Mouse (Mus musculus) right cerebral cortex, postnatal 14 days (tissue): ENCODE measurements around the gene Ptp4a2.

Source experiments
- DNase-seq: peaks from one replicate; pipeline ENCODE4 v3.0.0; 2022

Gene Ptp4a2

GRCm38 (mm10) chr4:129803368-129803767 lies 7.7 kb upstream of the Ptp4a2 start:
- no peak for DNase-seq

- DNase-seq: no peak
Observed at GRCm38 (mm10) chr4:129805059-129805458, 6.0 kb upstream of the Ptp4a2 start.

DNA sequence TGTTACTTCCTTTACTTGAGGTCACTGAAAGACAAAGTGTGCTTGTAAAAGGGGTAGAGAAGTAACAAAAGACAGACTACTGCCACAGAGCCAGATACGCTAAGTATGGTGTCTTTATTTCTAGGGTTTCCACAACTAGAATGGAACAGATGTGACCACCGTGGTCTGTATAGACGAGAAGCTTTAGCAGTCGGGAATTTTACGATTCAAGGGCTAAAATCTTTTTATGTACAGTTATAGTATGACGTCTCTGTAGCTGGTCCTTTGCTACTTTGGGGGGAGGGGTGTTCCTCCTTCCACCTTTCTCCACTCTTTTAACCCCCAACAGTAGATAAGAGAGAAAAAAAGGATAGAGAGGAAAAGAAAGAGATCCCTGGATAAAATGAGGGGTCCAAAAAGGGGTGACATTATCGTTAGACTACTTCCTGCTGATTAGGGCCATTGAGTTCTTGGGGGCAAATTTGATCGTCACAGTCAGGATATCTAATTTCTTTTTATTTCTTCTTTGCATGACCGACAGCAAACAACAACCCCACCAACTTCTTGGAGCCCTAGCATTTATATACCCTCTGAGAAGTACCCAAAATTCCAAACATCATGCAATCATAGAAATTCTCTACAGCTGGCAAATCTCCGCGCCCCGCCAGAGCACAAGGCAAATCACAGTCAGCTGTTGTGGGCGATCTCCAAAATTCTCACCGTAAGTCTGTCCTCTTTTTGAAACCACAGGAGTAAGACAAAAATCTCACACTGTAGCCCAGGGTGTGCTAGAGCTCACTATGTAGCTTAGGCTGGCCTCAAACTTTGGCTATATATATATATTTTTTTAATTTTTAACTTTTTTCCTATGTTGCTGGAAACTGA lies 818 bp downstream of the Ptp4a2 start:
- DNase-seq: no peak

GRCm38 (mm10) chr4:129817591-129817990 lies 6.6 kb downstream of the Ptp4a2 start:
- no peak for DNase-seq

DNA sequence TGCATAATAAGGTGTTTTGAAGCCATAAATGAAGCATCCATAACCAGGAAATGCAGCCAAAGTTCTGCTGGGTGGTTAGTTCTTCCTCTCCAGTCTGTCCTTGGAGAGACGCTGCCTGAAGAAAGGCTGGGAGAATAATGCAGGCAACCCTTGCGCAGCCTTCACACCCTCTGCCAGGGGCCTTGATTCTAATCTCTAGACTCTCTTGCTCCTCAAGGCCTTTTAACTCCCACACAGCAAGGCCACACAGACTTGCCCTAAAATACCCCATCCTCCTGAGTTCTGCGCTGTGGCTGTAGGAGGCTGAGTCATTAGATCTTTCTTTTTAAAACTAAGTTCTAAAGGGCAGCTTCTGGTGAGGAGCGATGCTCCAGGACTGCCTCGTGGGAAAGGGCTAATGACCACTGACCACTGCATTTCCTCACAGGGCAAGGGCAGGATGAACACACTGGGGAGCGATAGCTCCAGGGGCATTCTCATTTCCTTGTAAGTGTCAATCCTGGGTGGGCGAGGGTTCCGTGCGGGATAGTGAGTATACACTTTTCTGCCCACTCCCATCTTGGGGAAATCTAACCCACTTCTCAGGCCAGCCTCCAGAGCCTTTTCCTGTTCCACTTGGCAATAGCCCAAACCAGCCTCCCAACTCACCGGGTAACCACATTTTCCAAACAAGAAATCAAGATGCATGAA lies 7.6 kb downstream of the Ptp4a2 start:
- no peak for DNase-seq

DNA sequence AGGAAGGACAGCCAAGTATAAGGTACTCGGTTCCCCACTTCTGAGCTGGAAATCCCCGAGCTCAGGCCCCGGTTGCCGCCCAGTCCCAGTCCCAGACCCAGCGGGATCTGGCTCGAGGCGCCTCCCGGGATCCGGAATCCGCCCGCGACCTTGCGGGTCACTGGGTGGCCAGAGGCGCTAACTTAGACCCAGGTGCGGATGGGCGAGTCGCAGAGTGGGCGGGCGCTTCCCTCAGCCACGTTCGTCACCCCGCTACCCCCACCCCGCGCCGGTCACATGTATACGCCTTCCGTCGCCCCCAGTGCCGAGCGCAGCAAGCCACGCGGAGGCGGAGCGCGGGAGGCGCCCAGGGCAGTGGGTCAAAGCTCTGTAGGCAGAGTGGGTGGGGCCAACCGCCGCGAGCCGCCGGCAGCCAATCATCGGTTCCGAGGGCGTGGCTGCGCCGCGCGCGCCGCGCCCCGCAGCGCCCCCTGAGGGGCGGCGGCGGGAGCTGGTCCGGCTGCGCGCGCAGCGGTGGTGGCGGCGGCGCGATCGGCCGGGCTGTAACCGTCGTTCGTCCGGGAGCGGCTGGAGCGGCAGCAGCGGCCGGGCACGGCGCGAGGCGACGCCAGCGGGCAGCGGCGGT lies 8.8 kb downstream of the Ptp4a2 start:
- peak; percentile 91 for DNase-seq

DNA sequence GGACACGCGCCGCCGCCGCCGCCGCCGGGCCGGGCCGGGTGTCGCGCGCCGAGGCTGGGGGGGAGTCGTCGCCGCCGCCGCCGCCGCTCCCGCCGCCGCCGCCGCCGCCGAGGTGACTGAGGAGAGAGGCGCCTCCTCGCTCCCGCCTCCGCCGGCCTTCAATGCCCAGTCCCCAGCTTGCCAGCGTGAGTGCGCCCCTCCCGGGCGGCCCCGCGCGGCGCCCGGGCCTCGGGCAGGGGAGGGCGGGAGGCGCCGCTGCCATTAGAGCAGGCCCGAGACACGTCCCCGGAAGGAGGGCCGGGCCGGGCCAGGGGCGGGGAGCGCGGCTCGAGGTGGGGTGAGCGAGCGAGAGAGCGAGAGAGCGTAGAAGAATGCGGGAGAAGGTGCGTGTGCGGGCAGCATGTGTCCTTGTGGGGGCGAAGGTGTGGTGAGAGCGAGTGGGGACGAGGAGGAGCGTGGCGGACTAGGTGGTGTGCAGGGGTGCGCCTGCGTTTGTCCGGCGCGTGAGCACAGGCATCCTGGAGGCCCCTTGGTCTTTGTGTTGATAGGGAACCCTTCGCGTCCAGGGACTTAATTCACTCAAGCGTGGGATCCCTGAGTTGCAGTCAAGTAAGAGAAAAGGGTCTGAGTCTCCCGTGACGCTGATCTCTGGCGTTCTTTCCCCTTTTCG lies 9.5 kb downstream of the Ptp4a2 start:
- peak; percentile 57 for DNase-seq

DNA sequence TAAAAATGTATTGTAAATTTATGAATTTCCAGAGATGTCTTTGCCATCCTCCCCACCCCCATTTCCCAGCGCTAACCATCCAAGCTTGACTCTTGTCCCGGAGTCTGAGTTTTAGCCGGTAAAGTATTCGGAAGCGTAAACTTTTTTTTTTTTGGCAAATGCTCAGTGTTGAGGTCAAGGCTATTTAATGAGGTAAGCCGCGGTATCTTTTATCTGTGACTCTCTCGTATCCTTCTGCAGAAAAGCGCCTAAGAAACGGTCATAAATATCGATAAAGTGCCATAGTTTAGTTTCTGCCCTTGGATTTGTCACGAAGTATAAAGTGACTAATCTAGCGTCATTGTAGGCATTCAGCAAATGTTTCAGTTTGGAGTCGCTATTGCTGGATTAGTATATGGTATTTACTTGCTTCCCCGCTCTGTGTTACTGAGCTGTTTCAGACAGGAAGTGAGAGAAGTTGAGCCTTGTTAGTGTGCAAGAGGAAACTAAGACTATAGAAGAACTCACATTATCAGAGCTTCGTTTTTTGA lies 10.1 kb downstream of the Ptp4a2 start:
- no peak for DNase-seq

- no peak for DNase-seq
Observed at GRCm38 (mm10) chr4:129822324-129822723, 11.3 kb downstream of the Ptp4a2 start.

GRCm38 (mm10) chr4:129823216-129823810 lies 12.3 kb downstream of the Ptp4a2 start:
- DNase-seq: no peak

DNA sequence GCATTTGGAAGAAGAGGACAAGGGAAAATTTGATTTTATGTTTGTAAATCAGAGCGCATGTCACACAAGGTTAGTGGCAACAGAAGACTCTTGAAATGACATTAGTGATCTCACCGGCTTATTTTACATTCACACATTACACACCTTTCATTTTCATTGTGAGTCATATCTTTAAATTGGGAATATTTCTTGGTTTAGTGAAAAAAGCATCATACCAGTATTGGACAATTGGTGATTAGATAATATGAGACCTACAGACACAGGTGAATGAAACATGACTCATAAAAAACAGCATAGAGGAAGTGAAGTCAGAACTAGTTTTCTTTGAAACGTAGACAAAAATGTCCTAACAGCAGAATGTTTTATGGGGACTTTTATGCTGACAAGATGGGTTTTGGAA lies 16.6 kb downstream of the Ptp4a2 start:
- no peak for DNase-seq

- DNase-seq: no peak
Observed at GRCm38 (mm10) chr4:129828081-129828480, 17.1 kb downstream of the Ptp4a2 start.

DNA sequence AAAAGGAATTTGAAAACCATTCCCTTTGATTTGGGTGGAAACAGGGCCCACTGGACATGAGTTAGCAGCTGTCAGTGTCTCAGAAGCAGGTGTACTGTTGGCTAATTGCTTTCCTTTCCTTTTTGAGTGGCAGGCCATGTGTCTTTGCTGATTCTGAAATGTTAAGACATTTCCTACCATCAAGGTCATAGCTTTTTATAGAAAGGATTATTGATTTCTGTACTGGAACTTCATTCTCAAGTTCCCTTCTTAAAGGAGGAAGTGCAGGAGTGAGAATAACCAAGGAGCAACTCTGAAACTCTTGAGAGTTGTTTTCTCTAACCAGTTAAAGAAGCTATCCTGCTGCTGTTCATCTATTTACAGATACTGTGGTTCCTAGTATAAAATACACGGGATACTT lies 18.8 kb downstream of the Ptp4a2 start:
- DNase-seq: no peak

GRCm38 (mm10) chr4:129830343-129830944 lies 19.4 kb downstream of the Ptp4a2 start:
- DNase-seq: no peak

GRCm38 (mm10) chr4:129834581-129834980 lies 23.6 kb downstream of the Ptp4a2 start:
- DNase-seq: no peak

GRCm38 (mm10) chr4:129835296-129835695 lies 24.3 kb downstream of the Ptp4a2 start:
- DNase-seq: no peak

- DNase-seq: no peak
Observed at GRCm38 (mm10) chr4:129839866-129840555, 29.0 kb downstream of the Ptp4a2 start.

GRCm38 (mm10) chr4:129846823-129847222 lies 35.8 kb downstream of the Ptp4a2 start:
- DNase-seq: no peak

- DNase-seq: no peak
Observed at GRCm38 (mm10) chr4:129850491-129850890, 39.5 kb downstream of the Ptp4a2 start.

- no peak for DNase-seq
Observed at GRCm38 (mm10) chr4:129851861-129852260, 40.8 kb downstream of the Ptp4a2 start.

DNA sequence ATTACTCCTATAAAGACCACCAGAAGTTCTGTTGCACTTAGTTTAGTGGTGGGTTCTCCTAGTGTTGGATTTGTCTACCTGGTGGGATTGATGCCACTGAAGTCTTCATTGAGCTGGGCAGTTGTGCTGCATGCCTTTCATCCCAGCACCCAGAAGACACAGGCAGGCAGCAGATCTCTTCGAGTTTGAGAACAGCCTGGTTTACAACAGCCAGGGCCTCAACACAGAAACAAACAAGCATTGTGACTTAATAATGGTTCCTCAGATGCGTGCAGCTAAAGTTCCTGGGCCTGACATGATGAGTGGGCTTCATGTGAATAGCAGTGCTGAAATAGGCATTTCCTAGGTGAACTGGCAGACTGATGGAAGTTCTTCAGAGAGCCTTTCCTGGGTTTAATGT lies 42.0 kb downstream of the Ptp4a2 start:
- no peak for DNase-seq

DNA sequence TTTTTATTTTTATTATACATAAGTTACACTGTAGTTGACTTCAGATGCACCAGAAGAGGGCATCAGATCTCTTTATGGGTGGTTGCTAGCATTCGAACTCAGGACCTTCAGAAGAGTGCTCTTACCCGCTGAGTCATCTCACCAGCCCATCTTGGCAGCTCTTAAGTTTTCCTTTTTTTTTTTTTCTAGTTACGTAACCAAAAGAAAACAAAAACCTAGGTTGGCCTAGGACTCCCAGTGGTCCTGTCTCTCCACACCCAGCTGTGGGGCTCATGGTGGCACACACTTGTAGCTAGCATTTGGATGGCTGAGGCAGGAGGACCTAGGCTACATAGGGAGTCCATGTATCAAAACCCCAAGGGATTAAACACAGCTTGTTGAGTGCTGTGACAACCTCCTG lies 43.0 kb downstream of the Ptp4a2 start:
- no peak for DNase-seq
